Mouse (Mus musculus) frontal cortex, postnatal 25 days (tissue): ENCODE data around the gene Gm5134.
"Not testable (repeated sequence)": the region's sequence is repeated elsewhere in the genome, so short reads cannot be mapped to it uniquely, and the experiment has no call there.

ENCODE experiments used
- DNase-seq, 2 experiments: peaks; one replicate each; pipeline ENCODE4 v3.0.0; 2022; ENCODE audit warnings: low spot score in 2 of 2

Gm5134 gene

DNA sequence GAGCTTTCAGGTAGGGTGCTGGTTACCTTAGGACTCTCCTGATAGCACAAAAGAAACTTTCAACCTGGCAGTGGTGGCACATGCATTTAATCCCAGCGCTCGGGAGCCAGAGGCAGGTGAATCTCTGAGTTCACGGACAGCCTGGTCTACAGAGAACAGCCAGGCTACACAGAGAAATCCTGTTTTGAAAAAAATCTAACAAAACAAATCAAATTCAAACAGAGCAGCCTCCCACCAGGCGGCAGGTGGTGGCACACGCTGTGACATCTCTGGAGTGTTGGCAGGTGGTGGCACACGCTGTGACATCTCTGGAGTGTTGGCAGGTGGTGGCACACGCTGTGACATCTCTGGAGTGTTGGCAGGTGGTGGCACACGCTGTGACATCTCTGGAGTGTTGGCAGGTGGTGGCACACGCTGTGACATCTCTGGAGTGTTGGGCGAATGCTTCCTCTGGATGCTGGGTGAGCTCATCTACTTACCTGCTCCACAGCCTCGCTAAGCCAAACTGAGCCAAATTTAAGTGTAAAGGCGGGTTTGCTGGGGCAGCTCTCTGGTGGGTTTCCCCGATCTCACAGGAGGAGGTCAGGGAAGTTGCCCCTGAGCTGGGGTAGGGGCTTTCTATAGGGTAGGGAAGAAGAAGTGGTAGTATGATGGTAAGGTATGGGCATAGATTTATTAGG lies 40.4 kb downstream of the Gm5134 start:
- DNase-seq: not testable (repeated sequence)

DNA sequence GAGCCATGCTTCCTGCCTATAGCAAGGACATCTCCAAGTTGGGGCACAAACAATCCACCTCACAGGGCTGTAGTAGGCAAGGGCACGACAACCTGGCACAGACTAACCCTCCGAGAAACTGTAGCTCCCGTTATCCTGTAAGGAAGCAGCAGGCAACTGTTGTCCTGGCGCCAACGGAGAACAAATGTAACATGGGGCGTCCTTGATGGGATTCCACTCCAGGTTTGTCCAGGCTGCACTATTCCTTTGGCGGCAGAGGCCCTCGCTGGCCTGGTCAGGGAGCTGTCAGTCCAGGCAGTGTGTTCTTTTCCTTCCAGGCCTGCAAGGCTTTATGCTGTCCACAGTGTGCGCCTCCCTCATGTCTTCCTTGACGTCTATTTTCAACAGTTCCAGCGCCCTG lies 41.1 kb downstream of the Gm5134 start:
- no peak for DNase-seq

DNA sequence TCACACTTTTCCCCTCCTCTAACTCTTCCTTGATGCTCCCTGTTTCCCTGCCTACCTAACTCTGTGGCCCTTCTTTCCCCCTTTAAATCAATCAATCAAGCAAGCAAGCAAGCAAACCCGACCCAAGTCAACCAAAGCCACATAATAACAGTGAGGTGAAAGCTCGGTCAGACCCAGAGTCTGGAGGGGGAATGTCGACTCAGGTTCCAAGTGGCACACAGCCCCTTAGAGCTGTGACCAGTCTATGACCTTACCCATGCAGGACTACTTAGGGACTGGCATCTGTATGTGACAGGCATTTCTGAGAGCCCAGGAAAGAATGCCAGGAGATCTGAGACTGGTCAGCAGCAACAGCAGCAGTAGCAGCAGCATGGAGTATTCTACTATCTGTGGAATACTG lies 42.0 kb downstream of the Gm5134 start:
- no peak for DNase-seq

DNA sequence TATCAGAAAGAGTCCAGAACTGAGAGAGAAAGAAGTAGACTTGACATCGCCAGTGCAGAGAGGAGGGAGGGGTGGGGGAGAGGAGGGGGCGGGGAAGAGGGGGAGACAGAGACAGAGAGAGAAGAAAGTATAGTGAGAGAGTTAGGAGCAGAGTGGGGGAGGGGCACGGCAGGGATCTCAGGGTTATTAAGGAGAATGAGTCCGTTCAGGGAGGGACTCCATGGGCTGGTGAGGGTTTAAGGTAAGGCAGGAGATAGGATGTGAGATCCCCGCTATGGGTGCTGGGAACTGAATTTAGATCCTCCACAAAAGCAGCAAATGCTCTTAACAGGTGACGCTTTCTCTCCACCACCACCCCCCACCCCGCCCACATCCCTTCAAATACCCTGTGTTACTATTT lies 46.8 kb downstream of the Gm5134 start:
- no peak for DNase-seq

DNA sequence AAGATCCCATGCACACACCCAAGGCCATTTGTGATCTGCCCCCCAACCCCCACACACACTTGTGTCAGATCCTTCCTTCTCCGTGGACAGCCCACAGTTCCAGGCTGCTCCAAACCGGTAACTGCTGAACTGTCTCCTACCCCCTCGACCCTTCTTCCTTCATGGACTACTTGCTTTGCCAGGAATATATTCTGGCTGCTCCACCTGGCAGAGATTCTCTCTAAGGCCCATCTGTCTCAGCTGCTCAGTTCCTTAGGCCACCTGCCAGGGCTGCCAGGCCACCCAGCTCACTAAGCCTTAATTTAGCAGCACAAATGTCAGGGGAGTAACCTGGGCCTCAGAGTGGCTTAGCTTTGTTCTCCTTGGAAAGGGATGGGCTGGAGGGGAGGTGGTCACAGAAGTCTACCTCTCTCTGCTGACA lies 47.8 kb downstream of the Gm5134 start:
- DNase-seq: no peak

DNA sequence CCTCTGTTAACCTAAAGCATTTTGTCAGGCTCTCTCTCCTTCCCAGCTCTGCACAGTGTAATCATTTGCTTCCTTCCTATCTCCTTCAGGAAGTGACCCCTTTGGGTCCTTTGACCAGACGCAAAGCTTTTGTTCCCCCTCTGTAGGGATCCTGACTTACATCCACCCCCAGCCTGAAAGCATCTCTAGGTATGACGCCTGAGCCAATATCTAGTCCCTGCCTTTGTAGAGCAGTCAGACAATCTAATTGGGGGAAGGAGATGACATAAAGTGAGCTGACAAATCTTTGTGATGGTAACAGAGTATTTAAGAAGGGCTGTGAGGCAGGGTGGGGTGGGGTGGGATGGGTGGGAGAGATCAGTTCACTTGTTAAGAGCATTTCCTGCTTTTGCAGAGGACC lies 48.3 kb downstream of the Gm5134 start:
- DNase-seq: no peak

DNA sequence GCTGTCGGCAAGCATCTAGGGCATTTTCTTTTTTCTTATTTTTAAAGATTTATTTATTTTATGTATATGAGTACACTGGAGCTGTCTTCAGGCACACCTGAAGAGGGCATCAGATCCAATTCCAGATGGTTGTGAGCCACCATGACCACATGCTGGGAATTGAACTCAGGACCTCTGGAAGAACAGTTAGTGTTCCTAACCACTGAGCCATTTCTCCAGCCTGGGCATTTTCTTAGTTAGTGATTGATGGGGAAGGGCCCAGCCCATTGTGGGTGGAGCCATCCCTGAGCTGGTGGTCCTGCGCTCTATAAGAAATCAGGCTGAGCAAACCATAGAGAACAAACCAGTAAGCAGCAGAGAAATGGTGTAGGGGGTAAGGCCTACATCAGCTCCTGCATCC lies 48.9 kb downstream of the Gm5134 start:
- DNase-seq: no peak

DNA sequence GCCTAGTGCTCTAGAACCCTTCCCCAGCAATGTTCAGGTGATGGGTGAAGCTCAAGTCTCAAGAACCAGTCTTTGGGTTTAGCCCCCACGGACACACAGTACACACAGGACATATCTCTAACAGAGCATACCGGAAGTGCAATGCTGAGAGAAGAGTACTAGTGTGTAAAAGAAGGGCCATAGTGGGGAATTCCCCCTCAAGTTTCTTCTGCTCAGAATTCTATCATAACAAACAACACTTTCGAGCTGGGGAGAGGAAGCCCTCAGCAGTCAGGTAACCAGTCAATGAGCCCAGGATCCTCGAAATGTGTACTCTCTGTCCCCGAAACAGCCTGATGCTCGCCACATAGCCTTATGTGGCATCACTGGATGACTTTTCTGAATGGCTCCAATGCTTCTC lies 52.1 kb downstream of the Gm5134 start:
- no peak for DNase-seq

DNA sequence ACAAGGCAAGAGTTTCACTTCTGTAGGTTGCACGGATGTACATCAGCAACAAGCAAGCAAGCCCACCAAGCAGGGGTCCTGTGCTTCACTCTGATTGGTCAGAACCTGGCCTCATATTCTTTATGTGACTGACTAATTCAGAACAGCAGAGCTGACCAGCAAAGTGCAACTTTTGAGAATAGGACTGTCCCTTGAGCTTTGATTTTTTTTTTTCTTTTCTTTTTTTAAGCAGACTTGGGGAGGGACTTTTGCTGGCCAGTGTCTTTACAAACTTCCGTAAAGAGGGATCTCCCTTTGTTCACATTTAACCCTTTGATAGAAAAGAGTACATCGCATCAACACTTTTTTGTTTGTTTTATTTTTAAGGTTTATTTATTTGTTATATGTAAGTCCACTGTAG lies 55.5 kb downstream of the Gm5134 start:
- no peak for DNase-seq

DNA sequence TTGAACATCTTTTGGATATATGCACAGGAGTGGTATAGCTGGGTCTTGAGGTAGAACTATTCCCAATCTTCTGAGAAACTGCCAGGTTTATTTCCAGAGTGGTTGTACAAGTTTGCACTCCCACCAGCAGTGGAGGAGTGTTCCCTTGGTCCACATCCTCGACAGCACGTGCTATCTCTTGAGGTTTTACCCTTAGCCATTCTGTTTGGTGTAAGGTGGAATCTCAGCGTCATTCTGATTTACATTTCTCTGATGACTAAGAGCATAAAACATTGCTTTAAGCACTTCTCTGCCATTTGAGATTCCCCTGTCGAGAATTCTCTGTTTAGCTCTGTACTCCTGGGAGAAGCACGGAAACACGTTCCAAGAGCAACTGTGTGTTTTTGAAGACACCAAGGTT lies 58.6 kb downstream of the Gm5134 start:
- DNase-seq: no peak

DNA sequence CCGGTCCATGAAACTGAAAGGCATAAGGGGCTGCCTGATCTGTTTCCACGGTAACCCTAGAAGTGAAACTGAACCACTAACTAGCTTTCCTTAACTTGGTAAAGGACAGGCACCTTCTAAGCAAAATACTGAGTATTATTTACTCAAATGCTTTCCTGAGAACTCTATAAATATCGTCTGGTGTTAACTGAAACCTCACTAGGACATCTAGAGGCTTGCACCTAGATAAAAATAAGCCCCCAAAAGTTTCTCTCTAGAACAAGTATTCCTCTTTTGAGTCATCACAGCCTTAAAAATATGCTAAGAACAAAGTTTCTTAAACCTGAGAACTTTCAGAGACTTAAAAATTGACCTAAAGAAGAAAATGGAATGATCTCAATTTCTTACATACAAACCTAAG lies 62.6 kb downstream of the Gm5134 start:
- DNase-seq: no peak

DNA sequence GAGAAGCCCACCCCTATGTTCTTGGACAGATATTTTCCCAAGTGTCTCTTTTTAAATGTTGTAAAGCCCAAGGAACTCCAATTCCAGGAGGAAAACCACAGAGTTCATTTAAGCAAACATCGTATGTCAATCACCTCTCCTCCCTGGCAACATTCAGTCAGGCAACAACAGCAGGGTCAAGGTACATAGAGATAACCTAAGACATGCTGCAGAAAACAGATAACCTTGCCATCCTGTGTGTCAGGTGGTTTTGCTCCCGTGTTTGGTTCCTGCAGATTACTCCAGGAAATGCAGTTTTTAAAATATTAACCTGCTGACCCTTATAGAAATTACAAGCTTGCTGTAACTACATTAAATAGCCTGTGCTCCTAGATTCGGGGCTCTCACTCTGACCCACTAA lies 67.4 kb downstream of the Gm5134 start:
- no peak for DNase-seq

DNA sequence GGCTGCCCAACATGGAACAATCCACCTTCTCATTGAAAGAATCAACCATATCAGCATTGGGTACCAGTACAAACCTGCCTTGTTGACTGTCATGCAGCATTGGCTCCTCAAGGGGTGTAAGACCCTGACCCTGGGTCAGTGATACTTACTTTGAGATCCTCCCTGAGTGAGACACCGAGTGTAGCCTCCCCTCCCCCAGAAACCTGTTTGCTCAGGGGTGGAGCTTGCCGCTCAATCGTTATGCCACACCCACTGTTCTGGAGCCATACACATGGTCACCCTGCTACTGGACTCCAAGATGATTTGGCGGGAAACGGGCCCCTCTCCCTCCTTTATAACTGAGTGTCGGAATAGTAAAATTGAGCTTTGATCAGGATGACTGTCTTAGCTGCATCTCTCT lies 69.6 kb downstream of the Gm5134 start:
- DNase-seq: no peak

DNA sequence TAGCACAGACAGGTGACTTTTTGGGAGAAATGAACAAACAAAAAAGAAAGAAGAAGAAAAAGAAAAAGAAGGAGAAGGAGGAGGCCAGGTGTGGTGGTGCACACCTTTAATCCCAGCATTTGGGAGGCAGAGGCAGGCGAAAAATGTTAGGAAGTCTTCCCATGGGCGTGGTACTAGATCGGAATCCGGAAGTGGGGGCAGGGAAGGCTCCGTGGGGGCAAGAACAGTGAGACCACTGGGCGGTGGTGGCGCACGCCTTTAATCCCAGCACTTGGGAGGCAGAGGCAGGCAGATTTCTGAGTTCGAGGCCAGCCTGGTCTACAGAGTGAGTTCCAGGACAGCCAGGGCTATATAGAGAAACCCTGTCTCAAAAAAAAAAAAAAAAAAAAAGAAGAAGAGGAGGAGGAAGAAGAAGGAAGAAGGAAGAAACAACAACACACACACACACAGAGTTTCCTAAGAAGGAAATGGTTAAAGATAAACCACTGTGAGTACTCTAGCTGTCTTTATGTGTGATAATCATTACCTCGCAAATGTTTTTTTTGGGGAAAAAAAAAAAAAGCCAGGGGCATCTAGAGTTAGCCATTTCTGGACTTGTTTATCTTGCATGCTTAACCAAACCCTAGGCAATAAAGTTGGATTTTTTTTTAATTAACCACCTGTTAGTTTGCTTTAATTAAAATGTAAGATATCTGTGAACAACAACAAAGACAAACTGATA lies 71.3 kb downstream of the Gm5134 start:
- no peak for DNase-seq

DNA sequence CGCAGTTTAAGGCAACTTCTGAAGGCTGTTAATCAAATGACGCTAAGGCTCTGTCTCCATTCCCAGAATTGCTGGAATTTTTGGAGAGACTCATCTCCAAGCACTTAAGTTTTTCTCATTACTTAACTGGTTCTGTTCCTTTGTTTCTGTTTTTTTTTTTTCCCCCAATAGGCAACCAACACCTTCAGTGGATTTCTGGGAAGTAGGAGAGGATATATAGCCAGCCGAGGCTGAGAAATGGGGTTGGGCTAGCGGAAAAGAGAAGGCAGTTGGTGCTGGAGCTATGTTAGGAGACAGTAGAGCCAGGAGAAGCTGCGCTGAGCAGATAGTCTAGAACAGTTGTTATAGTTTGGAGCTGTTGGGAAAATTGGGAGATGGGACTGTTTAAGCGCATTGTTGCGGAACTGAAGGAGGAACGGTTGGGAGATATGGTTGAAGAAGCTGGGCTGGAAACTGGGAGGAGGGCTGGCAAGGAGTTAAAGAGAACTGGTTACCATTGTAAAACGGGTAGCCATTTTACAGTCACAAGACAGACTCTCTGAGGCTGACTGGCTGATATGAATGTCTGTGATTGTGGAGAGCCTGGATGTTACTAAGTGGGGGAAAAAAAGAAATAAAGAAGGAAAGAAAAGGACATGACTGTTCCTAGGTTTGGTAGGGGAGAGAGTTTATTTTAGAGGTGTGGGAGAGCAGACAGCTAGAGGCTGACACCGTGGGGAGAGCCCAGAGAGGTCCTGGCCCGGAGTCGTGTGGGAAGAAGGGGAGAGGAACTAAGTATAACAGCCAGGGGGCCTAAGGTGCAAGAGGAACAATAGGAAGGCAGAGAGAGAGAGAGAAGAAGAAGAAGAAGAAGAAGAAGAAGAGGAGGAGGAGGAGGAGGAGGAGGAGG lies 73.1 kb downstream of the Gm5134 start:
- no peak for DNase-seq

DNA sequence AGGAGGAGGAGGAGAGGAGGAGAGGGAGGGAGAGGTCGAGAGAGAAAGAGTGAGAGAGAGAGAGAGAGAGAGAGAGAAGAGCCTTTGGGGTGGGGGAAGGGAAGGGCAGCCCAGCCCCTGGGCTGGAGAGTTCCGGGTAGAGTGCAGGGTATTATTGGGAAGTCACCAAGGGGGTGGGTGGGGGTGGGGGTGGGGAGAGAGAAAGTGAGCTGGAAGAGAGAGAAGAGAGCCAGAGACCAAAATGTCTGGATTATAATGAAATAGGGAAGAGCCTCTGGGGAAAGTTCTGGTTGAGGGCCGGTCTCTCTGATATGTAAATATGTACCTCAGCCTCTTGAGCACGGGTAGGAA lies 73.7 kb downstream of the Gm5134 start:
- no peak for DNase-seq

DNA sequence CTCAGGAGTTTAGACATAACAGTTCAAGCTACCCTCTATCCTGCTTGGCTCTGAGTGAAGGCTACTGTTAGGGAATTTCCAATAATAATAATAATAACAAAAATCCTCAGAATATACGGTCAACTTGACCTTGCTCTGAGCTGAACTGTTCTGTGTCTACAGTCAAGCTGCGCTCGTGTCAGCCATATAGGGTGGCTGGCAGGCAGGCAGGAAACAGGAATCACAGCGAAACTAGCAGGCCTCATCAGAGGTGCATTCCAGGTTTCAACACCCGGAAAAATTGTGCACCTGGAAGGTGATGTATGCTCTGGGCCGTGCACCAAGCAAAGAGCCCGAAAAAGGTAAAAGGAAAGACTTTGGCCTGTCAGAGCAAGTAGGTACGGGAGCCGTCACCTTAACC lies 74.1 kb downstream of the Gm5134 start:
- DNase-seq: no peak

DNA sequence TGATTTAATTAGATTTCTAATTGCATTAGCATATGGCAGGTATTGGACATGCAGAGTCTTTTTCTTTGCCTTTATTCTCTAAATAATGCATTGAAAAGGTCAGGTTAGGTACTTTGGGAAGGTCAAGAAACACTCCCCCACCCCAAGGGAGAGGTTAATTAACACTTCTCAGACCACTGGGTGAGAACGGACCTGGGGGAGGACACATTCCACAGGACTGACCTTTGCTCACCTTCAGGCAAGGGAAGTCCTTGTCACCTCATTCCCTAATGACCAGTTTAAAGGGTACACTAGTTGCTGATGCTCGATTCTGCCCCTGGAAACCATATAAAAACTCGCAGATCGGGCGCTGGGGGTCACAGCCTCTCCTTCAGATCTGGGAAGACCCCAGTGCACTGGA lies 75.0 kb downstream of the Gm5134 start:
- DNase-seq: no peak

DNA sequence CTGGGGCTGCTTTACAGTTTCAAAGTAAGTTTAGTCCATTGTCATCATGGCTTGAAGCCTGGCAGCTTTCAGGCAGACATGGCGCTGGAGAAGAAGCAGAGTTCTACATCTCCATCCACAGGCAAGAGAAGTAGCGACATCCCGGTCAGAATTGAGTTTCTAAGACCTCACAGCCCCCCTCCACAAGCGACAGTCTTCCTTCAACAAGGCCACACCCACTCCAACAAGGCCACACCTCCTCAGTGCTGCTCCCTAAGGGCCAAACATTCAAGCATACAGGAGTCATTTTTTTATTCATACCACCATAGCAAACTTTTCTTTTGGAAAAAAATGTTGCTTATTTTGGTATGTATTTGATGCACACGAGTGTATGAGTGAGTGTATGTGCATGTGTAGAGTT lies 76.2 kb downstream of the Gm5134 start:
- DNase-seq: no peak

DNA sequence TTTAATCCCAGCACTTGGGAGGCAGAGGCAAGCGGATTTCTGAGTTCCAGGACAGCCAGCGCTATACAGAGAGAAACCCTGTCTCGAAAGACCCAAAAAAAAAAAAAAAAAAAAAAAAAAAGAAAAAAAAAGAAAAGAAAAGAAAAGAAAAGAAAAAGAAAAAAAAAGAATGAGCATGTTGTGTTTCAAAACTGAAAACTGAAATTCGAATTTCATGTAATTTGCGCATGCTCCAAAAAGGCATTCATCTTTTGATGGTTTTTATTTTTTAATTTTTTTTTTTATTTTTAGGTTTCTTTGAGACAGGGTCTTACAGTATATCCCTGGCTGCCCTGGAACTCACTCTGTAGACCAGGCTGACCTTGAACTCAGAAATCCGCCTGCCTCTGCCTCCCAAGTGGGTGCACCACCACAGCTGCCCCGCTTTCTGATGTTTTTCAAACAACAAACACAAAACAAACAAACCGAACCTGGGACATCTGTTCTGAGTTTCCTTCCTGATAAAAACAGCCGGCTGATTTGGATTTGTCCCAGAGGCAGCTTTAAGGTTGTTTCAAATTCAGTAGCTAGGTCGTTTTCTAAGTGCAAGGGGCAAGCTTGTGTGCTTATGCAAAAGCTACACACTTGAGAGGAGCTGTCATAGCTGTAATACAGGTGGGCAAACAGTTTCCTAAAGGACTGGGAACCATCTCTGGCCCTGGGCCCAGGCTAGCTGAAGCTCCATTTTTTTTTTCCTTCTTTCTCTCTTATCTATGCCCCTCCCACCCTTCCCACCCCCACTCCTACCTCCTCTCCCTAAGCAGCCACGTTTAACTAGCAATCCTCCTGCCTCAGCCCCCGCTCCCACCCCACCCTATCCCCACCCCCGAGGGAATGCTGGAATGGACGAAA lies 77.4 kb downstream of the Gm5134 start:
- DNase-seq: peak in 1 of 2 experiments; percentile 9

DNA sequence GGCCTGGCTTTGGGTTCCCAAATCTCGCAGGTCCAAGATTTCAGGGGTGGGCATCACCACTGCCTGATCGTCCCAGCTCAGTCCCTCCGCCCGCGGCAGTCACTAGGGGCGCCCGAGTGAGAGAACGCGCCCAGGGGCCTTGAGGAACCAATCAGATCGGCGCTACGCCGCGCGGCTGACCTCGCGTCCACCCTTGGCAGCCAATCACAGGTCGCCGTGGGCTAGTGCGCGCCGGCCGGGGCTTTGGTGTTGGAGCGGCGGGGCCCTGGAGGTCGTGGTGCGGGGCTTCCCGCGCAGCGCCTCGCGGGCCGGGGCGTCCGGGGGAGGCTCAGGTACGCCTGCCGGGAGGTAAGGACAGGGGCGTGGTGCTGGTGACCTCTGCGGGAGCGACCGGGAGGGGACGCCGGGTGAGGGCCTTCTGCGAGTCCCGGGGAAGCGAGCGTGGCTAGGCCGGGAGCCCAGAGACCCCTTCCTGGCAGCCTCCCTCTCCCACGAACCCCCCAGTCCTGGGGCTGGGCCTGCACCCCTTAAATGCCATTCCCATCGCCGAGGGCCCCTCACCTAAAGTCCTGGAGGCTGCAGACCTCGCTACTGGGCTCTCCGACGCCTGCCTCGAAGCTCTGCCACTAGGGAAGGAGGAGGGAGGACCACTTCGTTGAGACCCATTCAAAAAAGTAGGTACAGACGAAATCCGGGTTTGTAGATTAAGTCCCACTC lies 78.2 kb downstream of the Gm5134 start, which contains the start of gene Zfp280b:
Zfp280b (plus strand) TSS at position 249 of the 717 bp plus-strand sequence.
- peak; percentile 91 for DNase-seq
